Mouse (Mus musculus) small intestine, adult 10 weeks (tissue): ENCODE measurements around the gene Impg2. TPM values are rescaled to one million over a fixed set of nuclear protein-coding genes. Genes with fewer than 3 reads are reported as not detected.

Experiments
- polyA plus RNA-seq: library from polyadenylated mRNA; stranded (reverse); fragments of 350-450 nt; fragmentation: Illumina TruSeq; extraction: RNeasy Lipid Tissue Mini Kit (QIAGEN cat#74804); gene quantifications from one replicate; pipeline ENCODE4 v1.2.3, GENCODE M21; 2014; ENCODE audit warnings: low replicate concordance

The Impg2 gene
- polyA plus RNA-seq: 3.8 TPM

GRCm38 (mm10) chr16:56204051-56204450, at the start of gene Impg2:
Gene Impg2, plus strand, starts transcription at chr16:56204313.

Other genes starting within 250 kb of the Impg2 start
- gene Rpl24, start 238.0 kb upstream of the Impg2 start, polyA plus RNA-seq: 291 TPM
- gene Zbtb11, start 230.4 kb upstream of the Impg2 start, polyA plus RNA-seq: 34.0 TPM
- gene Pcnp, start 174.6 kb upstream of the Impg2 start, polyA plus RNA-seq: 304 TPM
- gene Trmt10c, start 166.5 kb upstream of the Impg2 start, polyA plus RNA-seq: 46.0 TPM
- gene Senp7, start 156.0 kb upstream of the Impg2 start, polyA plus RNA-seq: 33.7 TPM